Mouse (Mus musculus) bone marrow, adult 2 months (tissue): ENCODE measurements around the gene Kdm2a.

Experiments used
- CTCF ChIP-seq: fragments of 200-500 bp; IDR thresholded peaks from 2 replicates; pipeline ENCODE4 v1.5.1; 2011; ENCODE audit warnings: low read length, control low read depth; ENCODE audit not compliant: control insufficient read depth, insufficient read depth
- POLR2A ChIP-seq: fragments of 200-500 bp; IDR thresholded peaks from 2 replicates; pipeline ENCODE4 v1.6.1; 2011; ENCODE audit warnings: low read depth, mild to moderate bottlenecking, control low read depth, low read length, borderline replicate concordance; ENCODE audit not compliant: control insufficient read depth

GRCm38 (mm10) chr19:4300852-4301734, 97.0 kb downstream of the Kdm2a start:
- TF ChIP-seq CTCF: no peak
- no peak for TF ChIP-seq POLR2A
